Mouse (Mus musculus): Measurements from ENCODE around the gene Abtb1. TPM values are rescaled to one million over a fixed set of nuclear protein-coding genes. Genes with fewer than 3 reads are reported as not detected.

Abtb1 gene
- total and polyA plus RNA-seq, 2 experiments from 2014 or later = 29.2 to 60.2 TPM

DNA sequence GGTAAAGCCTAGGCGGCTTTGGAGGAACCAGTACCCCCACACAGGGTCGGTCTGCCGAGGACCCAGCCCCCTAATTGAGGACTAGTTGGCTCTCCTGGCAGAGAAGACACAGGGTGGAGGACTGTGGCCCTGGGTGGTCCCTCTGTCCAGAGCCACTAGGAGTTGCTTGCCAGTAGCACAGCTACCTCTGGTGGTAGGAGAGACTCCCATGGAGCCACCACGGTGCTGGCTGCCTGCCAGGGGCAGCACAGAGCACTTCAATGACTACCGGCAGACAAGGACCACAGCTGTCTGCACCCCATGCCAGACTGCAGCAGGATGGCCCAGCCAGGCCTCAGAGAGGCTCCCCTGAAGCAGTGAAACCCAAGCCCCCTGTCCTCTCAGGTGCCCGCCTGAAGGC, 15.2 kb downstream of the Abtb1 start:
- Histone ChIP-seq H3K4me2 (ENCODE audit: low read depth, low read length, poor library complexity, severe bottlenecking) (no peak overlapping the region), H3K27me3 (ENCODE audit: insufficient read depth, low read length) (no peaks in the 10 kb centered on the region), H3K4me1 (ENCODE audit: insufficient read depth, low read length) (no peaks in the 10 kb centered on the region), H3K4me3 (ENCODE audit: low read depth, low read length) (no peak overlapping the region), H3K9ac (replicated peaks; ENCODE audit: low read length, poor library complexity, severe bottlenecking) (no peak overlapping the region), H3K27ac (ENCODE audit: low read depth, low read length) (no peak overlapping the region), H3K9me3 (ENCODE audit: low read length) (no peaks in the 10 kb centered on the region), H3K36me3 (ENCODE audit: insufficient read depth, low read length) (no peaks in the 10 kb centered on the region)
- ATAC-seq (ENCODE audit: low FRiP score) (peak; percentile 38; the same call in 1 of the 2 replicates), DNase-seq (ENCODE audit: low spot score) (peak; percentile 83)
- WGBS = 43% methylated on average over 6 of the region's 6 CpGs
- peak; percentile 68 for TF ChIP-seq CTCF (IDR thresholded peaks at IDR 0.05)

DNA sequence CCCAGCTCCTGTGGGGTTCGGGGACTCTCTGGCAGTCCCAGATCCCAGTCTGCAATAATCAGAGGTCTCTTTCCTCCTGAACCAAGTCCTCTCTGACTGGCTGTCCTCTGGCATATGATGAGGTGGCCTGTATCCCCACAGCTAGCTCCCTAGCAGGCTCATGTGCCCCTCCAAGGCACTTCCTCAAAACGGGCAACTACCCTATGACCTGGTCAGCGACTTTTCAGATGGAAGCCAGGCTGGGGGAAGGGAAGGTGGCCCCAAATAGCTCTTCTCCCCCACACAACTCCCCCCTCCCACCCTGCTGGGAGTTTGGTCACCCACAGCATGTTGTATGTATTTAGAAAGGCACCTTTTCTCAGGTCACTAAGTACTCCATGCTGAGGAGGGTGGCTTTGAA, 15.7 kb downstream of the Abtb1 start:
- Histone ChIP-seq H3K4me2 (ENCODE audit: low read depth, low read length, poor library complexity, severe bottlenecking) (no peak overlapping the region), H3K4me3 (ENCODE audit: low read depth, low read length) (no peak overlapping the region), H3K9me3 (ENCODE audit: low read length) (no peaks in the 10 kb centered on the region), H3K36me3 (ENCODE audit: insufficient read depth, low read length) (no peaks in the 10 kb centered on the region), H3K4me1 (ENCODE audit: insufficient read depth, low read length) (no peaks in the 10 kb centered on the region), H3K27me3 (ENCODE audit: insufficient read depth, low read length) (no peaks in the 10 kb centered on the region), H3K27ac (ENCODE audit: low read depth, low read length) (no peak overlapping the region), H3K9ac (replicated peaks; ENCODE audit: low read length, poor library complexity, severe bottlenecking) (no peak overlapping the region)
- ATAC-seq (ENCODE audit: low FRiP score) (no peak), DNase-seq (ENCODE audit: low spot score) (no peak)
- no peak for TF ChIP-seq CTCF (IDR thresholded peaks at IDR 0.05)
- 59% methylated on average over 3 of the region's 3 CpGs for whole genome bisulfite sequencing

DNA sequence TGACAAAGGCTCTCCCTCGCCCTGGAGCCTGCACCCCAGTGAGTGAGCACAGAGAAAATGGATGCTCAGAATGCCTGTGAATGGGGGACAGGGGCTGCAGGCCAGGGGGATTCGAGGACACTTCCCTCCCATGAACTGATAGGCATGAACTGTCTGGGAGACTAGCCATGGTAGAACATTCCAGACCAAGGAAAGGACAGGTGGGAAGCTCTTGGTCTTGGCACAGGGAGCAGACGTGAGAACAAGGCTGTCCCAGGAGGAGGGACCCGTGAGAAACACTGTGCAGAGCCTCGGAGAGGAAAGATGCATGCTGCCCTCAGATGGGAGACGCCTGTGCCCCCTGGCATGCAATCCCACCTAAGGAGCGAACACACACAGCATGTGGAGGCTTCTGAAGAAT, 17.6 kb downstream of the Abtb1 start:
- no peak overlapping the region for H3K4me2 ChIP-seq (ENCODE audit: low read depth, low read length, poor library complexity, severe bottlenecking)
- no peak overlapping the region for H3K9ac ChIP-seq (replicated peaks; ENCODE audit: low read length, poor library complexity, severe bottlenecking)
- no peak overlapping the region for H3K4me3 ChIP-seq (ENCODE audit: low read depth, low read length)
- H3K27ac ChIP-seq (ENCODE audit: low read depth, low read length) = no peak overlapping the region
- H3K4me1 ChIP-seq (ENCODE audit: insufficient read depth, low read length) = no peaks in the 10 kb centered on the region
- 62% methylated on average over 7 of the region's 7 CpGs for WGBS
- no peaks in the 10 kb centered on the region for H3K9me3 ChIP-seq (ENCODE audit: low read length)
- ATAC-seq (ENCODE audit: low FRiP score) = no peak
- no peaks in the 10 kb centered on the region for H3K27me3 ChIP-seq (ENCODE audit: insufficient read depth, low read length)
- no peak for TF ChIP-seq CTCF (IDR thresholded peaks at IDR 0.05)
- H3K36me3 ChIP-seq (ENCODE audit: insufficient read depth, low read length) = no peaks in the 10 kb centered on the region
- DNase-seq (ENCODE audit: low spot score) = no peak

DNA sequence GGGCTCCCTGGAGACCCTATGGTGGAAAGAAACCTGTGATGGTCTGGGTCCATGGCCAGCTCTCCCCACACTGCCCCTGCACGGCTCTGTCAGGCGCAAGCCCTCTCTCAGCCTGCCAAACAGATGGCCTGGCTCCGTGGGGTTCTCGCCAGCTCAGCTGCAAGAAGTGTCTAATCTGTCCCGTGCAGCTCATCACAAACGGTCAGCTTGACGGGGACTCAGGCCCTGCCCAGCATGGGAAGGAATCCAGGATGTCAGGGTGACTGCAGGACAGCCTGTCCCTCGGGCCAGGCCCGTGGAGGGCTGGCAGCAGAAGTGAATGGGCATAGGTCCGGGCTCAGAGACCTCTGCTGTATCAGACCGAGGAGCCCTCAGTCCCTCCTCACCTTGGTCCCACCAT, 19.9 kb downstream of the Abtb1 start:
- Histone ChIP-seq H3K9me3 (ENCODE audit: low read length) (no peaks in the 10 kb centered on the region), H3K27me3 (ENCODE audit: insufficient read depth, low read length) (no peaks in the 10 kb centered on the region), H3K4me3 (ENCODE audit: low read depth, low read length) (no peak overlapping the region), H3K4me2 (ENCODE audit: low read depth, low read length, poor library complexity, severe bottlenecking) (no peak overlapping the region), H3K9ac (replicated peaks; ENCODE audit: low read length, poor library complexity, severe bottlenecking) (no peak overlapping the region), H3K4me1 (ENCODE audit: insufficient read depth, low read length) (no peaks in the 10 kb centered on the region), H3K36me3 (ENCODE audit: insufficient read depth, low read length) (no peaks in the 10 kb centered on the region), H3K27ac (ENCODE audit: low read depth, low read length) (no peak overlapping the region)
- WGBS = 69% methylated on average over 11 of the region's 11 CpGs
- TF ChIP-seq CTCF (IDR thresholded peaks at IDR 0.05) = no peak
- DNase-seq (ENCODE audit: low spot score) (peak; percentile 69), ATAC-seq (ENCODE audit: low FRiP score) (no peak)

DNA sequence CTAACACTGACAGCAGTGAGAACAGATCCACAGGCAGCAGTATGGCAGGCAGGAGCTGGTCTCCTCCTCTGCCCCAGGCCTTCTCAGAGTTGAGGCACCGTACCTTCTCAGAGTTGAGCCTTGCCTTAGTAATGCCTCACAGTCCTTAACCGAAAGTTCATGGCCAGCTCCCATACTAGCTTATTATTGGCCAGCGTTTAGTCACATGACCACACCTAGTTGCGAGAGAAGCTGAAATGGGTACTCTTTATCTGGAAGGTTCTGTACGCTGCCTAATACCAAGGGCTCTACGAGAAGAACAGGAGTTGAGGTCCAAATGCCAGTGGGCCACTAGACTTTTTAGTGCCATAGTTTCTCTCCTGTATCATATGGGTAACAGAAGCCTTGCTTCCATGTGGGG, 20.5 kb downstream of the Abtb1 start:
- no peaks in the 10 kb centered on the region for H3K9me3 ChIP-seq (ENCODE audit: low read length)
- no peak overlapping the region for H3K4me3 ChIP-seq (ENCODE audit: low read depth, low read length)
- no peak overlapping the region for H3K9ac ChIP-seq (replicated peaks; ENCODE audit: low read length, poor library complexity, severe bottlenecking)
- H3K4me2 ChIP-seq (ENCODE audit: low read depth, low read length, poor library complexity, severe bottlenecking) = no peak overlapping the region
- ATAC-seq (ENCODE audit: low FRiP score) (no peak), DNase-seq (ENCODE audit: low spot score) (no peak)
- no peak for TF ChIP-seq CTCF (IDR thresholded peaks at IDR 0.05)
- no peaks in the 10 kb centered on the region for H3K4me1 ChIP-seq (ENCODE audit: insufficient read depth, low read length)
- WGBS = 93% methylated on average over 6 of the region's 6 CpGs
- H3K27ac ChIP-seq (ENCODE audit: low read depth, low read length) = no peak overlapping the region
- no peaks in the 10 kb centered on the region for H3K36me3 ChIP-seq (ENCODE audit: insufficient read depth, low read length)
- no peaks in the 10 kb centered on the region for H3K27me3 ChIP-seq (ENCODE audit: insufficient read depth, low read length)

DNA sequence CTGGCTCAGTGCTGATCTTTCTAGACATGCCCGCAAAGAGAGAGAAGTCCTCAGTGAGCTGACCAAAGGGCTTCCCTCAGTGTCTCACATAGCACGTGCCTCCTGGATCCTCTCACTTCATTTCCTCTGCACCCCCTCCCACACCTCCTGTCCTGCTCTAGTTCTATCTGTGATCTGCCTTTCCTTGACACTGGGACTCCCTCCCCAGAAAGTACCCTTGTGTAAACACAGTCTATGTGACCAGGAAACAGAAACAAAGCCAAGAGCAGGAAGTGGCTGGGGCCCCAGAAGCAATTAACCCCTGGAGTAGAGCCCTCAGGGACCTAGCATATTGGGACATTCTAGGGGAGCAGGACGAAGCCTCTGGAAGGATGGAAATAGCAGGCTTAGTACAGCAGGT, 20.9 kb downstream of the Abtb1 start:
- ATAC-seq (ENCODE audit: low FRiP score) (no peak), DNase-seq (ENCODE audit: low spot score) (no peak)
- Histone ChIP-seq H3K27me3 (ENCODE audit: insufficient read depth, low read length) (no peaks in the 10 kb centered on the region), H3K4me1 (ENCODE audit: insufficient read depth, low read length) (no peaks in the 10 kb centered on the region), H3K4me3 (ENCODE audit: low read depth, low read length) (no peak overlapping the region), H3K9ac (replicated peaks; ENCODE audit: low read length, poor library complexity, severe bottlenecking) (no peak overlapping the region), H3K4me2 (ENCODE audit: low read depth, low read length, poor library complexity, severe bottlenecking) (no peak overlapping the region), H3K27ac (ENCODE audit: low read depth, low read length) (no peak overlapping the region), H3K9me3 (ENCODE audit: low read length) (no peaks in the 10 kb centered on the region), H3K36me3 (ENCODE audit: insufficient read depth, low read length) (no peaks in the 10 kb centered on the region)
- no peak for TF ChIP-seq CTCF (IDR thresholded peaks at IDR 0.05)
- WGBS = 67% methylated on average over 3 of the region's 3 CpGs
